Mouse (Mus musculus) spleen, adult 2 months (tissue): Measurements from ENCODE around the gene Gm20388.

Experiments used
- CTCF ChIP-seq: fragments of 200-500 bp; IDR thresholded peaks from 2 replicates; pipeline ENCODE4 v1.5.1; 2011; ENCODE audit warnings: mild to moderate bottlenecking, inconsistent platforms; ENCODE audit not compliant: insufficient read depth, insufficient read length, insufficient replicate concordance; ENCODE audit errors: extremely low read depth
- POLR2A ChIP-seq: fragments of 200-500 bp; IDR thresholded peaks from 2 replicates; pipeline ENCODE4 v1.6.1; 2011; ENCODE audit warnings: low read depth, low read length, inconsistent platforms

DNA sequence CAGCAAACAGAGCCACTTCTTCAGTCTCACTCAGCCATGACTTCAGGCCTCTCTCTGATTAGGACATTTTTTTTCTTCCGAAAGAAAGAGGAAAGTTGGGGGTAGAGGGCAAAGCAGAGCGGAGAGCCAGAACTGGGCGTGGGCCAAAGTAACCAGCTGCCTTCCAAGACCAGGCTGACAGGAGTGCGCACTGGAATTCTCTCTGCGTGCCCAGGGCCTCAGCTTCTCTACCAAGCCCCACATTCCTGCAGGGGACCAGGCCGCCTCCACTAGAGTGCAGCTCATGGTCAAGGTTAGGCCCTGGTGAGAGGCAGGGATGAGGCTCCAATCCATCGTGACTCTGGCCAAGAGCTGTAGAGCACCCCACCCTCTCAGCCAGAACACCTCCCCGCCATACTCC, 1520.9 kb downstream of the Gm20388 start:
- TF ChIP-seq CTCF: no peak
- TF ChIP-seq POLR2A: no peak
